Mouse (Mus musculus): ENCODE data around the gene Spata31d1a. TPM values are rescaled to one million over a fixed set of nuclear protein-coding genes. Genes with fewer than 3 reads are reported as not detected.
"Not testable (repeated sequence)": the region's sequence is repeated elsewhere in the genome, so short reads cannot be mapped to it uniquely, and the experiment has no call there.

Gene Spata31d1a
- total RNA-seq (2021), result under 1 TPM; 0.11 to 0.21 TPM
- long read RNA-seq, partial matches to known transcripts, result 0 of 1 reads
- long read RNA-seq, other reads (novel, unspliced or antisense), result 1 of 1 reads

DNA sequence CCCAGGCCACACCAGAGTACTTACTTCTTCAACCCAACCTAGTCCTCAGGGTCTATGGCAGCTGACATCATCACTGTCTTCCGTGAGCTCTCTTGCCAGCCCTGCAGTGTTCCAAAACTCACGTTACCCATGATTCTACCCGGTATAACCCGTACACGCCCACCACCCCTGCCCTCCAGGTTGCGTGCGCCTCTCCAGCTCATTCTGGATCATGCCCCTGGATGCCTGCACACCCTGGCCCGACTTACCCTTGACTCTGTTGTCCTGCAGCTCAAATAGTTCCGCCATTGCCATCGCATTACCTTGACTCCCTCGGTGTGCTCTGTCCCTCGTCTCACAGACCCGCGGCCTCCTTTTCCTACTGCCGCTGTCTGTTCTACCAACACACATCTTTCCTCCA is at the start of gene Spata31d1a:
Spata31d1a (minus strand) TSS at position 101 of the 400 bp plus-strand sequence.
- no peak for DNase-seq (ENCODE audit: low spot score in 2 of 2)

DNA sequence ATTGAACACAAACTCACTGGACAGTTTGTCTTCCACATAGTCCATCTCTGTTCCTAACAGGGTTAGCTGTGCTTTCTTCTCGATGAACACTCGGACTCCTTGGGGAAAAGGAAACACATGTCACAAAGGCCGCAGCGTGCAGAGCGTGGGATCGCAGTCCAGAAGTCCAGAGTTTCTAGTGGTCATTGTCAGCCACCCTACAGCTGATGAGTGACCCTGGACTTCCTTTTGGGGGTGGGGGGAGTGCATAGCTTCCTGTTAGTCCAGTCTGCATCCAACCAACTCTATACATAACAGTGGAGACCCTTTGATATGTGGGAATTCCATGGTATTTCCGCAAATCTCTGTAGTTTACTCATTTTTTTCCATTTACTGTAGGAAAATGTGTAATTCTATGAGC is 46.8 kb upstream of the Spata31d1a start:
- DNase-seq (ENCODE audit: low spot score in 2 of 2), result no peak

DNA sequence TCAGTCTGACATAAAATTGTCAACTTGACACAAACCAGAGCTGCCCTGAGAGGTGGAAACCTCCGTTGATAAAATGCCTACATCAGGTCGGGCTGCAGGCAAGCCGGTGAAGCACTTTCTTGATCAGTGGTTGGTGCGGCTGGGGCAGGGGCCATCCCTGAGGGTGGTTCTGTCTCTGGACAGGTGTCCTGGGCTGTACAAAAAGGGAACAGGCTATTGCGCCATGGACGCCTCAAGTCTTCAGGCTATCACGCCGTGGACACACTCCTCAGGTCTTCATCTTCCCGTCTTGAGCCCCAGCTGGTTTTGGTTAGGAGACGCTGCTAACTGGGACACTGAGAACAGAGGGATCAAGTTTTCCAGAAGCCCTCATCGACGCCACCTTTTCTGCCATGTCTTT is 40.2 kb upstream of the Spata31d1a start:
- no peak for DNase-seq (ENCODE audit: low spot score in 2 of 2)

DNA sequence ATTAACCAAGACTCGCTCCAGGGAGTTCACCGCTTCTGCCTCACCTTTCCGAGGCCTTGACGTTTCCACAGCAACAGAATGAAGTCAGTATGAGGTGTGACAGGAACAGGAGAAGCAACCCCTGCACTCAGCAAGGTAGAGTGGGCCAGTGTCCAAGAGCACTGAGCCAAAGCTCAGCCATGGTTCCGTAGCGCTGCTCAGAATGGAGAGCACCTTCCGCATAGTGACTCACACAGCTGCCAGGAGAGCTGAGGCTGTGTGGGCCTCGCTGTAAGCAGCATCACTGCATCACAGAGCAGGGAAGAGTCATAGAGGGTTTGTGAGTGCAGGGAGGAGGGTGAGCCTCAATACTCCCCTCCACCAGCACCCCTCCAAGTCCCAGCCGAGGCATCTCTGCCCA is 36.6 kb upstream of the Spata31d1a start, which contains the start of gene 1700014D04Rik:
1700014D04Rik (minus strand) TSS at position 42 of the 400 bp plus-strand sequence.
- DNase-seq (ENCODE audit: low spot score in 2 of 2), result no peak

DNA sequence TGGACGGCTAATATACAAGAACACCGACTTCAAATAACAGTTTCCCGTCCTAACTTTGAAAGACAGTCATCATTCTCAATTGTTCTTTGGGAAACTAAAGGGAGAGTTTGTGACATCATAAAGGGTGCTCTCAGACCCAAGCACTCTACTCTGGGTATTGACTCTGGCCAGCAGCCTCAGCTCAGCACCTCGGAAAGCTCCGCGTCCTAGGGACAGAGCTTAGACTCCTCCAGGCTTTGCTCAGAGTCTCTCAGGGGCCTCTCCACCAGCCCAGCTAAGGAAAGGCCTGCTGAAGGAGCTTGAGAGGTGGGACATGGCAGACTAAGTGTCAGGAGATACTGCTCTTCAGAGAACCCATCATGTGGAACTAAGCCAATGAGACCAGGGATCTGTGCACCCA is 36.0 kb upstream of the Spata31d1a start:
- DNase-seq (ENCODE audit: low spot score in 2 of 2), result no peak

DNA sequence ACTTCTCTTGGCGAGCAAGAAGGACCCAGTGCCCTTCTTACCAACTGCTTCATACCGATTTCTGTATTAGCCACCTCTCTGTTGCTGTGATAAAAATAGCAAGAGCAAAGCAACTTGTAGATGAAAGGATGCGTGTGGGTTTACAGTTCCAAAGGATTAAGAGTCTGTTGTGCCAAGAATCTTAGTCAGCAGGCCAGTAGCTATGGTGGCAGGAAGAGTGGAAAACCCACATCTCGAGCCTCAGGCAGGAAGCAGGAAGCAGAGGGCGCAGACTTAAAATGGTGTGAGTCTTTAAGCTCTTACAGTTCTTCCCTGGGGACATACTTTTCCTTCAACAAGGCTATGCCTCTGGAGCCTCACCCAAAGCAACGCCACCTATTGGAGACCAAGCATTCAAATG is 35.3 kb upstream of the Spata31d1a start:
- DNase-seq (ENCODE audit: low spot score in 2 of 2), result no peak

DNA sequence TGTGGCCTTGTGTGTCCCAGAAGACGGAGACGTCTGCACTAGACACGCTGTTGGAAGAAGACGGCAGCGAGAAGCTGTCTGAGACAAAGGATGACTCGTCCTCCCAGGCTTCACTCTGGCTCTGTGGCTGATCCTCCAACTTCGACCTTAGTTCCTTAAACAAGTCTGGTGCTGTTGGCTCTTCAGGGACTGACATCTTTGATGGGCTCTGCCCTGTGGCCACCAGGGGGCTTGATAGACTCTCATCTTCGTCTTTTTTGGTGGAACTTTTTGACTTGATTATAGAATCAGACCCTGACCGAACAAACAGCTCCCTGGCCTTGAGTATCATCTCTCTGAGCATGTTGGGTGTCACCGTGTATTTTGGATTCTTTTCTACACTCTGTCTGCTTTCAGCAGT is 31.6 kb upstream of the Spata31d1a start:
- no peak for DNase-seq (ENCODE audit: low spot score in 2 of 2)

DNA sequence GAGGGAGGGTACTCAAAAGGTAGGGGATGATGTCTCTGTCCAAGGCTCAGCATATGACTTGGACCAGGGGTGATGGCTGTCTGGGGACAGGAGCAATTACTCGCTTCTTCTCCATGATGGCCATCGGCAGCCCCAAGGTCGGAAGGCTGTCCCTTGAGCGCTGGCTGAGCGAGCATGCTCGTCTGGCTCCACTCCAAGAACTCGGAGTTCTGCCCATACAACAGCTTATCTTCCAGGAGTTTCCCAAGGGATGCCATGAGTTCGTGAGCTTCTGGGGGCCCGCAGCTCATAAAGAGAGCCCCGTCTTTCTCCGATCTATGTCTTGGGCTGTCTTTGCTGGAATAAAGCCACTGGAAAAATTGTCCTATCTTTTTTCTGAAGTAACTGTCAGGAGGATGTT is 31.0 kb upstream of the Spata31d1a start:
- DNase-seq (ENCODE audit: low spot score in 2 of 2), result no peak

DNA sequence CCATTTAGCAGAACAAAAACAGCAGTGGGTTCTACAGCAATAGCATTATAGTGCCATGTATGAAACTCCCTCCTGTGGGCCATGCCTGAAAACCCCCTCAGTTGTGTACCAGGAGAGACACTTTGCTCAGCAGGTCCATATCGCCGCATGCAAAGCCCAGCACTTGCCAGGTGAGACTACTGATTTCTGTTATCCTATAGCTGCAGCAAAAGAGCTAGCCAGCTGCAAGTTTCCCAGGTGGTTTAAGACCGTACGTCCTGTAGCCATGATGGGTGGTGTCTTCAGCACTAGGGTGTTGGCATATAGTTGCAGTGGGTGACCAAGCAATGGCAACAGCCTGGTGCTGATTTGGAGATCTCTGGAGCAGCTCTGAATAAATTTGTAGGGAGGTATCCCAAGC is 29.3 kb upstream of the Spata31d1a start:
- no peak for DNase-seq (ENCODE audit: low spot score in 2 of 2)

DNA sequence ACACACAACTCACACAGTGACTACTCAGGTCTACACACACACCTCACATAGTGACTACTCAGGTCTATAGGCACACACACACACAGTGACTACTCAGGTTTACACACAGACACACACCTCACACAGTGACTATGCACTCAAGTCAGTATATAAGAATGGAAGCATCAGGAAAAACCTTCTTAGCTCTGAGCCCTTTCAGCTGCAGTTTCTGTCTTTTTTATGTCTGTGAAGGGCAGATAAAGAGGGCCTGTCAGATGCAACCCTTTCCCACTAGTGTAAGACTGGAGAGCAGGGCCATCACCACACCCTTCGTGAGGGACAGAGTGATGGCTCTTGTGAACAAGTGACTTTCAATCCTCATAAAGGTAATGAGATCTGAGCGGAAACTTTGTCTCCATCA is 28.3 kb upstream of the Spata31d1a start:
- no peak for DNase-seq (ENCODE audit: low spot score in 2 of 2)

DNA sequence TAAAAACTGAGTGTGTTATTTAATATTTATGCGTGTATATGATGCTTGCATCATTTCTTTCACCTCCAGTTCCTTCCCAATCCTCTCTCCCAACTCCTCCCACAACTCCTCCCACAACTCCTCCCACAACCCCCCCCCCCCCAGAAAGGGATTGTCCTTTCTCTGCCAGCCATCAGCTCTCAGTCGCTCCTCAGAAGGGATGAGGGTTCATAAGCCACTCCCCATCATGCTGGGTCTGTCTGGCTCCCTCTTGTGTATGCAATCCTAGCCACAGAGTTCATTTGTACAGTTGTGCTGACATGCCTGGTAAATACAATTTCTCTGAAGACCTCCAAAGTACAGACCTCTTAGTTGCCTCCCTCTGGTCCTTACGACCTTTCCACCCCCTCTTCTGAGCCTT is 25.1 kb upstream of the Spata31d1a start:
- no peak for DNase-seq (ENCODE audit: low spot score in 2 of 2)

DNA sequence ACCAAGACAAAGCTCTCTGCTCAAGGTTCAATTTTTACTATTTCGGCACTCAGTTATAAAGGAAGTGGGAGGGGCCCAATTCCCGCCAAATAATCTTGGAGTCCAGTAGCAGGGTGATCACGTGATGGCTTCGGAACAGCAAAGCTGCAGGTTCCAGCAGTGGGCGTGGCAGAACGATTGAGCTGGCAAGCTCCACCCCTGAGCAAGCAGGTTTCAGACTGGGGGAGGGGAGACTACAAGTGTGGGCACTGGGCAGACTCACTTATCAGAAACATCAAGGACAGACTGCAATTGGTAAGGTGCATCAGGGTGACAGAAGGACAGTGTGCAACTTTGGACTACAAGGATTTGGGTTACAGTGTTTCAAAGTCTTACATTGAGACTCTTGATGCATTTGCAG is 24.2 kb upstream of the Spata31d1a start:
- not testable (repeated sequence) for DNase-seq (ENCODE audit: low spot score in 2 of 2)

DNA sequence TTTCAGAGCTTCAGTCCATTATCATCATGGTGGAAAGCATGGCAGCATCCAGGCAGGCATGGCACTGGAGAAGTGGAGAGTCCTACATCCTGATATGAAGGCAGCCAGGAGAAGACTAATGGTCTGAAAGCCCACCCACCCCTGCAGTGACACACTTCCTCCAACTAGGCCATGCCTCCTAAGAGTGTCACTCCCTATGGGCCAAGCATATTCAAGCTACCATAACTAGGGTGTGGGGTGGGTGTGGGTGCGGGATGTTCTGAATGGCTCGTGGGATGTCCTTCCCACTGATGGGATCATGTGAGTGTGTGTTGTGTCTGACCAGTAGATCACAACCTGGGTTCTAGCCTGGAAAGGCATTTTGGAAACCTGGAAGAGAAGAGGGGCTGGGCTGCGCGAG is 23.8 kb upstream of the Spata31d1a start:
- DNase-seq (ENCODE audit: low spot score in 2 of 2), result no peak

DNA sequence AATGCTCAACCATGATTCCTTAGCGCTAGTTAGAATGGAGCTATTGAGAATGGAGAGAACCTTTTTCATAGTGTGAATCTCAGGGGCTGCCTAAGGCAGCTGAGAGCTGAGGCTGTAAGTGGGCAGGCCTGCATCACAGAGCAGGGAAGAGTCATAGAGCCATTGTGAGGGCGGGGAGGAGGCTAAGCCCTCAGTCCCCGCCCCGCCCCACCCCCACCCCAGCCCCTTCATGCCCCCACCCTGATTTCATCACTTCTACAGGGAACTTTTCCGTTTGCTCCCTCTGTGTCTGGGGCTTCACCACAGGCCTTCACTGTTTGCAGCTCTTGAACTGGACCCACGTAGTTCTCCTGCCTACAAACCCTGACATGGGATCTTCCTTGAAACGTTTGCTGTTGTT is 21.5 kb upstream of the Spata31d1a start, which contains the start of gene Spata31d1d:
Spata31d1d (minus strand) TSS at position 101 of the 400 bp plus-strand sequence.
- no peak for DNase-seq (ENCODE audit: low spot score in 2 of 2)

DNA sequence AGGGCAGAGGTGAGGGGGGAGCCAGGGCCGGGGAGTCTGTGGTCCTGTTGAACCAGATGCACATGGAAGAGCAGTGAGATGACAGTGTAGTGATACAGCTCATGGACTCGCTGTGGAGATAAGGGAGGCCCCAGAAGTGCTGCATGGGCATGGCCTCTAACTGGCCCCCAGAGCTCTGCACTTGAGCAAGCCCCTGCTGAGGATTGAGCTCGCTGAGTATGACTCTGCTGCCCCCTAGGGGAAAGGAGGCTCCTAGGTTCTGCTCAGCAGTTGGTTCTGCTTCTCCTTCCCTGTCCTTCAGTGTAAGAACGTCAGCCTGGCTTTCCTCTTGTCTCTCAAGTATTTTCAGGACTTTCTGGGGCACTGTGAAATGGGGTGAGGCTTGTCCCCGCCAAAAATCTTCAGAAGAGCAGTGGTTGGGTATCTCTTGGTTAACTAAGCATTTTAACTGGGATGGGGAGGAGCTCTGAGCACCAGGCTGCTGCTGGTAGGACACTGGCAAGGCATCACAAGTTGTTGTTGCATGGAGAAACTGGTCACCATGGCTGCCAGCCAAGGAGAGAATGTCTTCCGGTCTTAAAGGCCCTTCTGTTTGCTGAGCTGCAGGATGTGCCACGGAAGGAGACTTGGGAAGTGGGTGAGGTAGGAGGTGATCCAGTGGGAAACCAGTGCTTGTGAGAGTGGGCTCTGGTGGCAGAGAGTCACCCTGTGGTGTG is 18.4 kb upstream of the Spata31d1a start:
- peak; percentile 90 for DNase-seq (ENCODE audit: low spot score in 2 of 2)

DNA sequence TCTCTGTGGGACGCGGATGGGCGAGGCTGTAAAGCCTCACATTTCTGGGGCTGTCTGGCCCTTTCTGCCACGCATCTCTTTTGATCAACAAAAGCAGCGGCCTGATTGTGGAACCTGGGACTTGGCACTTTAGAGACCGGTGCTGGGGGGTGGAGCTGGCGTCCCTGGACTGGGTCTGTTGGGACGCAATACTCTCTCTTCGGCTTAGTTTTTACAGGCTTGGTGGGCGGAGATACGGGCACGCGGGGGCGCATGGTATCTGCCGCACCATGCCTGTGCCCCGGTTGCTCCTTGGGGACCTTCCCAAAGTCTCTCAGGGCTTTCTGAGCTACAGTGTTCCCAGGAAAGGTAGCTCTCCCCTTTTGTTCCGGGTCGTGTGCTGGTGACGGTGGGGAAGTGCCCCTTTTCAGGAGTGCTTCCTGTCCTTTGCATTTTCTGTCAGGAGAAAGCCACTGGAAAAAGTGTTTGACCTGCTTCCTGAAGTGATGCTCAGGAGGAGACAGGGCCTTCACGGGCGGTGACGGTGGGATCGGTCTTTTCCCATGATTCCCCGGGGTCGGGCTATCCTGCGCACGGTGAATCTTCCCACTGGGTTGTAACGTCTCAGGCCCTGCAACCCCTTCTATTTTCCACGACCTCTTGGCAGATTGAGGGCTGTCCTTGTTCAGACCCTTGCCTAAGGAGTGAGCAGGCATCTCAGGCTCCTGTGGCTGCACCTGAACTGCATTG is 16.2 kb upstream of the Spata31d1a start:
- DNase-seq (ENCODE audit: low spot score in 2 of 2), result no peak

DNA sequence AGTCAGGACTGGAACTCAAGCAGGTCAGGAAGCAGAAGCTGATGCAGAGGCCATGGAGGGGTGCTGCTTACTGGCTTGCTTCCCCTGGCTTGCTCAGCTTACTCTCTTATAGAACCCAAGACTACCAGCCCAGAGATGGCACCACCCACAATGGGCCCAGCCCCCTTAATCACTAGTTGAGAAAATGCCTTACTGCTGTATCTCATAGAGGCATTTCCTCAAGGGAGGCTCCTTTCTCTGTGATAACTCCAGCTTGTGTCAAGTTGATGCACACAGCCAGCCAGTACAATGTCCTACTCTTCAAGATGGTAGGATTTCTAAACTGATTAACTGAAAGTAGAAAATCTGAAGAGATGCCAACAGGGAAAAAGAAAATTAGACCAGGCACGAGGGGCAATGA is 12.0 kb upstream of the Spata31d1a start:
- not testable (repeated sequence) for DNase-seq (ENCODE audit: low spot score in 2 of 2)

DNA sequence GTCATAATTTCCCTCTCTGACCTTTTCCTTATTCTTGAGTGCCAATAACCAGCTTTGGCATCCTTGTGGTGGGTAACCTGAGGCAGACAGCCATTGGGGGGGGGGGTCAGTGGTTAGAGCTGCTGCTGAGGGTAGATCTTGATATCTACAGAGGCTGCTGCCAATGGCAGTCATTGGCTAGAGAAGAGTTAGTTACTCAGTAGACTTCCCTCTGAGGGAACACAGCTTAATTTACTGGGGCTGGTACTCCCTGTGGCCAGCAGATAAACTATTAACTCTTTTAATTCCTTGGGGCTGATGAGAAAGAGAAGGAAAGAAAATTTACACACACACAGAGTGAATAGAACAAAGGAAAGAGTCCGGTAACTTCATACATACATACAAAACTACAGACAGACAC is 9.3 kb upstream of the Spata31d1a start:
- DNase-seq (ENCODE audit: low spot score in 2 of 2), result no peak

DNA sequence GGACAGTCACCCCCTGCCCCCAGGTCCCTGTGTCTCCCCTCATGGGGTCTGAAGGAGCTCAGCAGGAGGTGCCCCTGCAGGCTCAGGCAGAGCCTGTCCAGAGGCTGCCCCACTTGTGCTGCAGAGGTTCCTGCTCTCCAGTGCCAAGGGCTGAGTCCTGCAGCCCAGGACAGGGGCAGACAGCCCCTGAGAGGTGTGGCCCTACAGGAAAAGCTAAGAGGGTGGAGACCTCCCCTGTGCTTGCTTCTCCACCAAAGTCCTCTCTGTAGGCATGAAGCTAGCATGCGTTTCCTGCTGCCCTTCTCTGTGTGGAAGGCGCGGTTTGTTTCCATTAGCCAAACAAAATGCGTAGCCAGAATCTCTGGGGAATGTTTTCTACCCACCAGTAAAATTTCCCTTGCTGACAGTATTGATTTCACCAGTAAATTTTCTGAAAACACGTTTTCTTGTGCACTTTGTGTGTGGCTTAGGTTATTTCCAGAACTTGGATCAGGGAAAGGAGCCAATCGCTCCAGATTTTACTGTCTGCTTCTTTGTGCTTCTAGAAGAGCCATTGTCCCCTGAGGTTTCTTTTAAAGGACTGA is 8.8 kb upstream of the Spata31d1a start:
- DNase-seq (ENCODE audit: low spot score in 2 of 2), result not testable (repeated sequence)

DNA sequence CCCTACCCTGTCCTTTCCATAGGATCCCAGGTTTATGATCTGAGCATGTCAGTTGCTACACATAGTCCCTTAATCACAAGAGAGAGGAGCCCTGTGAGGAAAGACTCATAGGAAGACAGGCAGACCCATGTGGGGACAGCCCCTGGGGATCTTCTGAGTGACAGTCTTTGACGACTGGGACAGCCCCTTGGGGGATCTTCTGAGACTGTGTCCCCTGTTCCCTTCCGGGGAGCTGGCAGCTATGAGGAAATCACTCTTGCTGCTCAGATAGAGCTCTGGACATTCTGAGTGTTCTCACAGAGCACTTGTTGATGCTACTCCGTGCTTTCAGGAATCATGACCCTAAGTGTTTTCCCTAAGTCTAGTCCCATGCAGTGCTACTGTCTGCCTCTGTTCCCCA is 3.6 kb upstream of the Spata31d1a start:
- no peak for DNase-seq (ENCODE audit: low spot score in 2 of 2)

DNA sequence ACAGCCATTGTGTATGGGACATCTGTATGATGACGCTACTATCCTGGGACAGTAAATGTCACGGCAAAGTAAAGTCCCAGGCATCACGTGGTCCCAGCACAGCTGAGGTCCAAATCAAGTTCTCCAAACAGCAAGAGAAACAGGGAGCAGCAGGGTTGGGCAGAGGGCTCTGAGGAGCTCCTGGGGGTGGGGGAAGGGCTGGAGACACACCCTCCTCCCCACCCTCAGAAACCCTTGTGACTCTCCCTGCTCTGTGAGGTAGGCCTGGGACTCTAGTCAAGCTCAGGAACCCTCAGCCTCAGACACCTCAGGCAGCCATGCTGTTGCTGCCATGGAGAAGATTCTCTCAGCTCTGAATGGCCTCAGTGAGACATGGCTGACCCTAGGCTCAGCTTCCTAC is 1.9 kb upstream of the Spata31d1a start, which contains the start of gene Spata31d1b:
Spata31d1b (plus strand) TSS at position 301 of the 400 bp plus-strand sequence.
- not testable (repeated sequence) for DNase-seq (ENCODE audit: low spot score in 2 of 2)

DNA sequence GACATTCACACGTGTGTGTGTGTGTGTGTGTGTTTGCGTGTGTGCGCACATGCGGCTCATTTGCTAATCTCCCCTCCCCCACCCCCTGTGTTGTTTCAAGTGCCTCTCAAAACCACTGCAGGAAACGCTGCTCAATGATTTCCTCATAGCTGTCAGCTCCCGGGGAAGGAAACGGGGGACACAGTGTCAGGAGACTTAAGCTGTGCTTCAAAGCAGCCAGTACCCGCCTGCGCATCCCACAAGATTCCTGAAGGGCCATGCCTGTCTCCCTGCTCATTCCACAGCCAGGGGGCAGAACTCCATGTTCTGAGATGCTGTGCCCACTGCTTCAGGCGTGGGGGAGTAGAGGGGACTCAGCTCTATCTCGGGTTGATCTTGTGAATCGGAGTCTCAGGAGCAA is 5.6 kb downstream of the Spata31d1a start:
- peak; percentile 32 to 35 for DNase-seq (ENCODE audit: low spot score in 2 of 2)

All from layer of hippocampus, postnatal 10 days (tissue).